Mouse (Mus musculus) liver, embryonic 11.5 days (tissue): ENCODE results near the gene Chit1. TPM values are rescaled to one million over a fixed set of nuclear protein-coding genes. Genes with fewer than 3 reads are reported as not detected.

ENCODE experiments used
- ATAC-seq: fragments of 200-750 bp; cut with Nextera tagmentation; replicated peaks from 2 replicates; pipeline ENCODE4 v1.8.0; 2017; ENCODE audit warnings: moderate number of reproducible peaks, mild to moderate bottlenecking, moderate TSS enrichment, moderate library complexity; ENCODE audit not compliant: low FRiP score
- DNase-seq: peaks from one replicate; pipeline ENCODE4 v3.0.0-alpha.2; 2017; ENCODE audit warnings: low spot score
- H3K27ac ChIP-seq: fragments of 300-500 bp; sonication (generic); 2 replicates; pipeline ENCODE4 v1.5.1; 2014; ENCODE audit warnings: mild to moderate bottlenecking, low read depth, low read length, control low read depth
- H3K27me3 ChIP-seq: fragments of 300-500 bp; sonication (generic); replicated peaks from 2 replicates; pipeline ENCODE4 v1.6.1; 2014; ENCODE audit warnings: low read length, mixed read lengths; ENCODE audit not compliant: control insufficient read depth, insufficient read depth
- H3K36me3 ChIP-seq: fragments of 300-500 bp; sonication (generic); 2 replicates; pipeline ENCODE4 v1.6.1; 2014; ENCODE audit warnings: mild to moderate bottlenecking, low read length, moderate library complexity, mixed read lengths; ENCODE audit not compliant: control insufficient read depth, insufficient read depth
- H3K4me1 ChIP-seq: fragments of 300-500 bp; sonication (generic); replicated peaks from 2 replicates; pipeline ENCODE4 v1.6.1; 2014; ENCODE audit warnings: low read length, mixed read lengths; ENCODE audit not compliant: control insufficient read depth, insufficient read depth
- H3K4me2 ChIP-seq: fragments of 300-500 bp; sonication (generic); 2 replicates; pipeline ENCODE4 v1.6.1; 2014; ENCODE audit warnings: mild to moderate bottlenecking, control low read depth, moderate library complexity
- H3K4me3 ChIP-seq: fragments of 300-500 bp; sonication (generic); 2 replicates; pipeline ENCODE4 v1.5.1; 2014; ENCODE audit warnings: low read depth, low read length, control low read depth
- H3K9ac ChIP-seq: fragments of 300-500 bp; sonication (generic); 2 replicates; pipeline ENCODE4 v1.6.1; 2014; ENCODE audit warnings: low read depth, low read length, control low read depth
- H3K9me3 ChIP-seq: fragments of 300-500 bp; sonication (generic); 2 replicates; pipeline ENCODE4 v1.6.1; 2016; ENCODE audit warnings: low read length, inconsistent platforms, mixed read lengths; ENCODE audit not compliant: control insufficient read depth
- WGBS: fragments of 180-500 bp; shearing (Covaris S2); extraction: QIAGEN DNeasy Blood & Tissue Kit; methylation state at CpG from one replicate; pipeline ENCODE4 v1.1.7; 2014; 5-methylcytosine and 5-hydroxymethylcytosine counted together
- polyA plus RNA-seq: library from polyadenylated mRNA; unstranded; fragments of >200 nt; fragmentation: Nextera tagmentation; extraction: Ambion mirVana; gene quantifications from 2 replicates; pipeline ENCODE4 v1.2.1, GENCODE M21; 2014

Chit1 gene
- polyA plus RNA-seq, 1 experiment from 2014 or later, result not detected

DNA sequence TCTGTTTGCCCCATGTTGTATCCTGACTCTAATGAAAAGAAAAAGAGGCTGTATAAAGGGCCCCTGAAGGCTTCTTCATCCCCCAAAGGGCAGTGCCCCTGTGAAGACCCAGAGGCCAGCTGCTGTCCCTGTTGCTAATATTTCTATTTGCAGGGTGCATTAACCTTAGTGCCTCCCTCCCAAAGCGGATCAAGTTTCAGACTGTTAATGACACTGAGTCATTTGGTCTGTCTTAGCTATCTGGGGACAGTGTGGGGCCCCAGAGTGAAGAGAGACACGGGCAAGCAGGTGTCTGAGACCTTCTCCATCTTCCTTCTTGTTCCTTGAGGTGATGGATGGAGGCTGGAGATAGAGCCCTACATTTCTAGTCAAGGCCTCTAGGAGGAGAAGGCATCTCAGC lies 84.1 kb downstream of the Chit1 start:
- Histone ChIP-seq H3K9me3 (no peaks in the 10 kb centered on the region), H3K36me3 (no peaks in the 10 kb centered on the region), H3K9ac (no peak overlapping the region), H3K27me3 (peaks cover 10% of the 10 kb centered on the region; the same call in 1 of the 2 replicates), H3K27ac (no peak overlapping the region), H3K4me3 (no peak overlapping the region), H3K4me2 (no peak overlapping the region), H3K4me1 (peaks cover 13% of the 10 kb centered on the region)
- ATAC-seq (no peak), DNase-seq (no peak)
- WGBS, result 31% methylated on average over 2 of the region's 2 CpGs

- H3K27me3 ChIP-seq, result peaks cover 8% of the 10 kb centered on the region; the same call in 1 of the 2 replicates
- H3K27ac ChIP-seq, result no peak overlapping the region
- no peak overlapping the region for H3K4me2 ChIP-seq
- H3K4me3 ChIP-seq, result no peak overlapping the region
- no peaks in the 10 kb centered on the region for H3K36me3 ChIP-seq
- H3K9ac ChIP-seq, result no peak overlapping the region
- ATAC-seq (no peak), DNase-seq (no peak)
- no peaks in the 10 kb centered on the region for H3K9me3 ChIP-seq
- H3K4me1 ChIP-seq, result peaks cover 13% of the 10 kb centered on the region
- WGBS, result 22% methylated on average over 3 of the region's 3 CpGs
Measured at GRCm38 (mm10) chr1:134195571-134195970, 84.5 kb downstream of the Chit1 start.

GRCm38 (mm10) chr1:134195979-134196378 lies 84.9 kb downstream of the Chit1 start:
- H3K9ac ChIP-seq, result no peak overlapping the region

DNA sequence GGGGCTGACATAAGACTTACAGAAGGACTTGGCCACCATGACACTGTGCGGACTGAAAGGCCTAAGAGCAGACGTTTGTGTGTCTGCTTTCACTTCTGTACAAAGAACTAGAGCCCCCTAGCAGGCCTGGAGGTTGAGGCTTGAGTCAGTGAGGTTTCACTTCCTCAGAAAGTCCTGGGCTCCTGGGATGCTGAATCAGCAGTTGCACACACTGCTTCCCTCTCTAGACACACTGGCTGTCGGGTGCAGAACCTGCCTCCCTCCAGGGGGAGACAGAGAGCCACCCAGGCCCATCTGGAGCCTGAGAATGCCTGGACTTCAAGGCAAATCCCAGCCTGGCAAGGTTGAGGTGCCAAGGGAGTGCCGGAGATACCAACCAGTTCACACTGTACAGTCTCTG lies 85.3 kb downstream of the Chit1 start:
- H3K27me3 ChIP-seq, result peaks cover 6% of the 10 kb centered on the region; the same call in 1 of the 2 replicates
- H3K4me2 ChIP-seq, result no peak overlapping the region
- DNase-seq, result no peak
- no peak overlapping the region for H3K4me3 ChIP-seq
- WGBS, result 50% methylated on average over 4 of the region's 4 CpGs
- no peak overlapping the region for H3K27ac ChIP-seq
- ATAC-seq, result peak; percentile 37; the same call in 1 of the 2 replicates
- H3K4me1 ChIP-seq, result peaks cover 13% of the 10 kb centered on the region
- no peak overlapping the region for H3K9ac ChIP-seq
- H3K36me3 ChIP-seq, result no peaks in the 10 kb centered on the region
- H3K9me3 ChIP-seq, result no peaks in the 10 kb centered on the region

More at GRCm38 (mm10) chr1:134195979-134196378, 84.9 kb downstream of the Chit1 start:
- Histone ChIP-seq H3K4me2 (no peak overlapping the region), H3K4me3 (no peak overlapping the region), H3K27me3 (peaks cover 6% of the 10 kb centered on the region; the same call in 1 of the 2 replicates), H3K27ac (no peak overlapping the region), H3K36me3 (no peaks in the 10 kb centered on the region), H3K4me1 (peaks cover 13% of the 10 kb centered on the region), H3K9me3 (no peaks in the 10 kb centered on the region)
- no peak for DNase-seq
- ATAC-seq, result no peak
- WGBS, result 60% methylated on average over 4 of the region's 4 CpGs

GRCm38 (mm10) chr1:134197325-134197982 lies 86.4 kb downstream of the Chit1 start:
- no peak for ATAC-seq
- H3K9me3 ChIP-seq, result no peaks in the 10 kb centered on the region
- WGBS, result 83% methylated on average over 15 of the region's 15 CpGs

GRCm38 (mm10) chr1:134198197-134198995 lies 87.4 kb downstream of the Chit1 start:
- peaks cover 6% of the 10 kb centered on the region; the same call in 1 of the 2 replicates for H3K27me3 ChIP-seq
- H3K36me3 ChIP-seq, result no peaks in the 10 kb centered on the region
- 83% methylated on average over 12 of the region's 12 CpGs for WGBS
- no peak overlapping the region for H3K4me3 ChIP-seq
- H3K4me1 ChIP-seq, result peaks cover 13% of the 10 kb centered on the region
- no peak overlapping the region for H3K9ac ChIP-seq
- no peak for DNase-seq
- no peak overlapping the region for H3K27ac ChIP-seq
- no peaks in the 10 kb centered on the region for H3K9me3 ChIP-seq
- H3K4me2 ChIP-seq, result no peak overlapping the region
- ATAC-seq, result no peak

More at GRCm38 (mm10) chr1:134197325-134197982, 86.4 kb downstream of the Chit1 start:
- no peak for DNase-seq
- Histone ChIP-seq H3K4me1 (peaks cover 13% of the 10 kb centered on the region), H3K27ac (no peak overlapping the region), H3K9ac (no peak overlapping the region), H3K4me2 (no peak overlapping the region), H3K4me3 (no peak overlapping the region), H3K36me3 (no peaks in the 10 kb centered on the region), H3K27me3 (peaks cover 6% of the 10 kb centered on the region; the same call in 1 of the 2 replicates)

GRCm38 (mm10) chr1:134200481-134200880 lies 89.4 kb downstream of the Chit1 start:
- Histone ChIP-seq H3K4me2 (no peak overlapping the region), H3K4me3 (no peak overlapping the region), H3K9me3 (no peaks in the 10 kb centered on the region), H3K4me1 (peaks cover 14% of the 10 kb centered on the region), H3K27ac (no peak overlapping the region), H3K36me3 (no peaks in the 10 kb centered on the region), H3K27me3 (peaks cover 4% of the 10 kb centered on the region; the same call in 1 of the 2 replicates), H3K9ac (no peak overlapping the region)
- DNase-seq, result no peak
- no peak for ATAC-seq
- 46% methylated on average over 2 of the region's 2 CpGs for WGBS
